Mouse (Mus musculus): ENCODE results near the gene Ppox. TPM values are rescaled to one million over a fixed set of nuclear protein-coding genes. Genes with fewer than 3 reads are reported as not detected.
A peak's percentile ranks its signal among the peaks of the same experiment; 100 is the strongest.

Gene Ppox
- polyA plus RNA-seq, 1 experiment: 7.1 TPM

DNA sequence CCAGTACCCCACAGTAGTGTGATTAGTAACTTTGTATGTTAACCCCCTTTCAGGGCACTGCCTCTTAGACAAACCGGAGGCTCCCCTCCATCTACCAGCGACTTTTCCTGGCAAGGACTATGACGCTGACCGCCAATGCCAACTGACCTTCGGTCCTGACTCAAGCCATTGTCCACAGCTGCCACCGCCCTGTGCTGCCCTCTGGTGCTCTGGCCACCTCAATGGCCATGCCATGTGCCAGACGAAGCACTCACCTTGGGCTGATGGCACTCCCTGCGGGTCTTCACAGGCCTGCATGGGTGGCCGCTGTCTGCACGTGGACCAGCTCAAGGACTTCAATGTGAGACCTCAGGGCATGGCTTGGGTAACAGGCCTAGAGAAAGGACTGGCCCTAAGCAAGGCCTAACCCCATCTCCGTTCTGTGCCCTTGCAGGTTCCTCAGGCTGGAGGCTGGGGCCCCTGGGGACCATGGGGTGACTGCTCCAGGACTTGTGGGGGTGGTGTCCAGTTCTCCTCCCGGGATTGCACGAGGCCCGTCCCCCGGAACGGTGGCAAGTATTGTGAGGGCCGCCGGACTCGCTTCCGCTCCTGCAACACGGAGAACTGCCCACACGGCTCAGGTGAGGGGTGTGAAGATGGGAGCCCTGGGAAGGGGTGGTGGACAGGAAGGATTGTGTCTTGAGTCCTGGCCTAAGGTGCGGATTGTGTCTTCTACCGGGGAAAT, 24.7 kb downstream of the Ppox start:
- Histone ChIP-seq H3K4me3 (ENCODE audit: control insufficient read depth, low read depth, low read length) (no peak overlapping the region), H3K27ac (ENCODE audit: control insufficient read depth, insufficient read depth, low read depth, low read length) (no peak overlapping the region), H3K4me1 (ENCODE audit: control insufficient read depth, insufficient read depth, low read length) (peaks cover 9% of the 10 kb centered on the region), H3K27me3 (ENCODE audit: control insufficient read depth, insufficient read depth, low read length) (no peaks in the 10 kb centered on the region), H3K36me3 (ENCODE audit: control insufficient read depth, insufficient read depth, low read length) (no peaks in the 10 kb centered on the region)
- TF ChIP-seq POLR2A (IDR thresholded peaks at IDR 0.05; ENCODE audit: control insufficient read depth, low read depth, low read length) (no peak), CTCF (IDR thresholded peaks at IDR 0.05; ENCODE audit: control insufficient read depth, insufficient read depth, insufficient replicate concordance, low read depth, low read length) (peak; percentile 26; the same call in 1 of the 2 replicates)

DNA sequence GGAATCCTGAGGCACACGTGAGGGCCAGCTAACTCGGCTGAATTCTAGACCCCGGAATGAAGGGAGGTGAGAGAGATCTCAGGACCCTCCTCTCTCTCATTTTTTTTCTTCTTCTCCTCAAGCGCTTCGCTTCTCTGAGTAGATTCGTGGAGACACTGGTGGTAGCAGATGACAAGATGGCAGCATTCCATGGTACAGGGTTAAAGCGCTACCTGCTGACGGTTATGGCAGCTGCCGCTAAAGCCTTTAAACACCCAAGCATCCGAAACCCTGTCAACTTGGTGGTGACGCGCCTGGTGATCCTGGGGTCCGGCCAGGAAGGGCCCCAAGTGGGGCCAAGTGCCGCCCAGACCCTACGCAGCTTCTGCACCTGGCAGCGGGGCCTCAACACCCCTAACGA, 28.6 kb downstream of the Ppox start:
- H3K4me1 ChIP-seq (ENCODE audit: control insufficient read depth, insufficient read depth, low read length): peaks cover 20% of the 10 kb centered on the region
- H3K27me3 ChIP-seq (ENCODE audit: control insufficient read depth, insufficient read depth, low read length): no peaks in the 10 kb centered on the region
- H3K36me3 ChIP-seq (ENCODE audit: control insufficient read depth, insufficient read depth, low read length): no peaks in the 10 kb centered on the region
- no peak for TF ChIP-seq CTCF (IDR thresholded peaks at IDR 0.05; ENCODE audit: control insufficient read depth, insufficient read depth, insufficient replicate concordance, low read depth, low read length)
- no peak for TF ChIP-seq POLR2A (IDR thresholded peaks at IDR 0.05; ENCODE audit: control insufficient read depth, low read depth, low read length)
- no peak overlapping the region for H3K27ac ChIP-seq (ENCODE audit: control insufficient read depth, insufficient read depth, low read depth, low read length)
- no peak overlapping the region for H3K4me3 ChIP-seq (ENCODE audit: control insufficient read depth, low read depth, low read length)

DNA sequence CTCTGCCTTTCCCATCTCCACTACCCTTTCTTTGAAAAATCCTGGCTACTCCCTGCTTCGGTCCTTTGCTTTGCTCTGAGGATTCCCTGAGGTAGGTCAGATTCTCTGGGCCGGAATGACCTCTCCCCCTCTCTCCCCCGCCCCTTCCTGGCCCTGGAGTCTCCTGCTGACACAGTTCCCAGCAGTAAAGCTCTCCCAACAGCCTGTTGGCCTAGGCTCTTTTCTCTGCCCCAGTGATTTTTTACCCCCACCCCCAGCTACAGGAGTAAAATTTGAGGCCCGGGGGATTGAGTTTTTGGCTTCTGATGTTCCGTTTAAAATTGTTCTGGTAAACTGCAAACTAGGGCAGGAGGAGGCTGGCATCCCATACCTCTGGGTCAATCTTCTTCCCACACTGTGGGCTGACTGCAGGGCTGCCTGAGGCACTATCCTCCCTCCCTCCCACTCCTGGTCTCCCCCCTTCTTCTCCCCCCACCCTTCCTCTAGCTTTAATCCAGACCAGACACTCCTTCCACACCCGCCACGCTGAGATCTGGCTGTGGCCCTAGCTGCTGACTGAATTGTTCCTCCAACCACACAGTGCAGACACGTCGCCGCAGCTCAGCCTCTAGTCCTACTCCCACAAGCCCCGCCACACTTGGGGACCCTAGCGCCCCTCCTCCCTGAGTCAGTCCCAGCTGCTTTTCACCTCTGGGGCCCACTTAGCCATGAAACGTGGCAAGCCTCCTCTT, 29.2 kb downstream of the Ppox start:
- no peak overlapping the region for H3K27ac ChIP-seq (ENCODE audit: control insufficient read depth, insufficient read depth, low read depth, low read length)
- H3K4me1 ChIP-seq (ENCODE audit: control insufficient read depth, insufficient read depth, low read length): peaks cover 21% of the 10 kb centered on the region
- no peak overlapping the region for H3K4me3 ChIP-seq (ENCODE audit: control insufficient read depth, low read depth, low read length)
- H3K27me3 ChIP-seq (ENCODE audit: control insufficient read depth, insufficient read depth, low read length): no peaks in the 10 kb centered on the region
- TF ChIP-seq CTCF (IDR thresholded peaks at IDR 0.05; ENCODE audit: control insufficient read depth, insufficient read depth, insufficient replicate concordance, low read depth, low read length) (no peak), POLR2A (IDR thresholded peaks at IDR 0.05; ENCODE audit: control insufficient read depth, low read depth, low read length) (no peak)
- no peaks in the 10 kb centered on the region for H3K36me3 ChIP-seq (ENCODE audit: control insufficient read depth, insufficient read depth, low read length)

DNA sequence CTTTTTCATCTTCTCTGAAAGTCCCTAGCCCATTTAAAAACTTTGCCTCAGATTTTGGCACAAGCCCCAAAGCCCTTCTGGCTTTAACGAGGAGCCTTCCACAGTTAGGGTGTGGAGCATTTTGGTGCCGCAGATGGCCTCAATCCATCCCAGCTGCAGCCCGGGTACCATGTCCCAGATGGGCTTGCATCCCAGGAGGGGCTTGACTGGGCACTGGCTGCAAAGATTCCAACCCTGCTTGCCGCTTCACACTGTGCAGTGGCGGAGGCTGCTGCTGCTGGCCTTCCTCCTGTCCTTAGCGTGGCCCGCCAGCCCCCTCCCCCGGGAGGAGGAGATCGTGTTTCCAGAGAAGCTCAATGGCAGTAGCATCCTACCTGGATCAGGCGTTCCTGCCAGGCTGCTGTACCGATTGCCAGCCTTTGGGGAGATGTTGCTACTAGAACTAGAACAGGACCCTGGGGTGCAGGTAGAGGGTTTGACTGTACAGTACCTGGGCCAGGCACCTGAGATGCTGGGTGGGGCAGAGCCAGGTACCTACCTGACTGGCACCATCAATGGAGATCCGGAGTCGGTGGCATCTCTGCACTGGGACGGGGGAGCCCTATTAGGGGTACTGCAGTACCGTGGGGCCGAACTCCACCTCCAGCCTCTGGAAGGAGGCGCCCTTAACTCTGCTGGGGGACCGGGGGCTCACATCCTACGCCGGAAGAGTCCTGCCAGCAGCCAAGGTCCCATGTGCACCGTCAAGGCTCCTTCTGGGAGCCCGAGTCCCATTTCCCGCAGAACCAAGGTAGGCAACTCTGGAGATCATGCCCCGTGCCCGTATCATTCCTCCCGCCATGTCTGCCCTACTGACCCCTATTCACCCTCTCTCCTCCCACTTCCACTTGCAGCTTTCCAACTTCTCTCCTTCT, 30.0 kb downstream of the Ppox start, which contains the start of gene Ndufs2:
Gene Ndufs2, minus strand, starts transcription at position 709 of the 914 bp plus-strand sequence.
- Histone ChIP-seq H3K27ac (ENCODE audit: control insufficient read depth, insufficient read depth, low read depth, low read length) (no peak within 1 kb of the TSS), H3K4me3 (ENCODE audit: control insufficient read depth, low read depth, low read length) (no peak within 1 kb of the TSS), H3K4me1 (ENCODE audit: control insufficient read depth, insufficient read depth, low read length) (peaks cover 16% of the 10 kb centered on the region), H3K27me3 (ENCODE audit: control insufficient read depth, insufficient read depth, low read length) (no peaks in the 10 kb centered on the region), H3K36me3 (ENCODE audit: control insufficient read depth, insufficient read depth, low read length) (no peaks in the 10 kb centered on the region)
- TF ChIP-seq CTCF (IDR thresholded peaks at IDR 0.05; ENCODE audit: control insufficient read depth, insufficient read depth, insufficient replicate concordance, low read depth, low read length): no peak
- TF ChIP-seq POLR2A (IDR thresholded peaks at IDR 0.05; ENCODE audit: control insufficient read depth, low read depth, low read length): no peak

DNA sequence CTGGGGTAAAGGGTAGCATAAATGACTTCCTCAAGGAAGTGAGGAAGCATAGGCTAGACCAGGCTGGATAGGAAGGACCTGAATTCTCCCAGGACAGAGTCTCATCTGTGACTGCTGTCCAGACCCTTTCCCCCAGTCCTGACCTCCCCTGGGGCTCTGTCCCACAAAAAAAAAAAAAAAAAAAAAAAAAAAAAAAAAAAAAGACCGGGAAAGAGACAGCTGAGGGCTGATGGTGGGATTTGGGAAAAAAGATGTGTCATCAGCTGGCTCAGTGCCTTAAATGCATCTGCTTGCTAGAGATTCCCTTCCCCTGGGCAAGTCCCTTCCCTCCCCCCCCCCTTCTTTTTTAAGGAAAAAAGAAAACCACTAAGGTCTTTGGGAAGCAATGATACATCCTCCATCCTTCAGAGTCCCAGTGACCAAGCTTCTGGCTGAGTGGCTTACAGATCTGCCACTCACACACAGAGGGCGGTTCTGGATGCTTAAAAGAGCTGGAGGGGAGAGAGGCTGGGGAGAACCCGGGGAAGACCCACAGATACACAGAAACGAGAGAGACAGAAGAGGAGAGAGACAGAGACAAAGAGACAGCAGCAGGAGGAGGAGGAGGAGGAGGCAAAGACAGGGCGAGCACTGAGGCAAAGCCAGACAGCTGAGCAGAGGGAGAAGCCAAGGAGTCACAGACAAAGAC, 30.9 kb downstream of the Ppox start, which contains the start of gene Adamts4:
Gene Adamts4, plus strand, starts transcription at position 509 of the 688 bp plus-strand sequence.
- Histone ChIP-seq H3K36me3 (ENCODE audit: control insufficient read depth, insufficient read depth, low read length) (no peaks in the 10 kb centered on the region), H3K27ac (ENCODE audit: control insufficient read depth, insufficient read depth, low read depth, low read length) (no peak within 1 kb of the TSS), H3K4me1 (ENCODE audit: control insufficient read depth, insufficient read depth, low read length) (peaks cover 16% of the 10 kb centered on the region), H3K27me3 (ENCODE audit: control insufficient read depth, insufficient read depth, low read length) (no peaks in the 10 kb centered on the region), H3K4me3 (ENCODE audit: control insufficient read depth, low read depth, low read length) (no peak within 1 kb of the TSS)
- TF ChIP-seq CTCF (IDR thresholded peaks at IDR 0.05; ENCODE audit: control insufficient read depth, insufficient read depth, insufficient replicate concordance, low read depth, low read length): no peak
- TF ChIP-seq POLR2A (IDR thresholded peaks at IDR 0.05; ENCODE audit: control insufficient read depth, low read depth, low read length): no peak

DNA sequence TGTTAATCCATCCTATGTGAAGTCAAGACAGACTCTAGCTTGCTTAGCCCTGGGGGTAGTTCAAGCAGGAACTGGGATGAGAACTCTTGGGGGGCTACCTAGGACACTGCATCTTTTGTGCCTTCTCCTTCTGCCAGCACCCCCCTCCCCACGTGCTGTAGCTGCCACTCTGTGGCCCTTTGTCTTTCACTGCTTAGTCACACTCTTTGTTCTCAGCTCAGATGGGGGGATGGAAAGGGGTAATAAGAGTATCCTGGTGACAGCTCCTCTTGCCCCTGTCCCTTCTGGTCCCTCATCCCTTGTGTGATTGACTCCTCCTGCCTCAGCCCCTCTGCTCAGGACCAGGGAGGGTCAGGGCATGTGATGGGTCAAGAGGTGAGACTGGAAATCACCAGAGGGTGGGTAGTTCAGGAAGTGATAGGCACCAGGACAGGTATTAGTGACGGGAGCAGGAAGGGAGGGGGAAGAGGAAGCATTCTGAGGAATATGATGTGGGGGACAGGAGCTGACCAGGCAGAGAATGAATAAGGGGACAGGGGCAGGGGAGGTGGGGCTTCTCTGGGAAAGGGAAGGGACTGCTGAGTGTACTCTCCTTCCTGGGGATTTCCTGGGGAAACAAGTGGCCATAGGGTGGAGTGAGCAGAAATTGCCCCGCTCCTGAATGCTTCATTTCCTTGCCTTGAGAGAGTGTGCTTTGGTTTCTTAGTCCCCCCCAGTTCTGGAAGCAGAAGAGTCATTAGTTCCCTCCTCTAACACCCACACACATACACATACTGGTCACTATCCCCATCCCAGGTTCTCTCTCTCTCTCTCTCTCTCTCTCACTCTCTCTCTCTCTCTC, 32.4 kb downstream of the Ppox start:
- no peak overlapping the region for H3K27ac ChIP-seq (ENCODE audit: control insufficient read depth, insufficient read depth, low read depth, low read length)
- no peaks in the 10 kb centered on the region for H3K36me3 ChIP-seq (ENCODE audit: control insufficient read depth, insufficient read depth, low read length)
- no peak overlapping the region for H3K4me3 ChIP-seq (ENCODE audit: control insufficient read depth, low read depth, low read length)
- TF ChIP-seq POLR2A (IDR thresholded peaks at IDR 0.05; ENCODE audit: control insufficient read depth, low read depth, low read length) (no peak), CTCF (IDR thresholded peaks at IDR 0.05; ENCODE audit: control insufficient read depth, insufficient read depth, insufficient replicate concordance, low read depth, low read length) (no peak)
- peaks cover 16% of the 10 kb centered on the region for H3K4me1 ChIP-seq (ENCODE audit: control insufficient read depth, insufficient read depth, low read length)
- H3K27me3 ChIP-seq (ENCODE audit: control insufficient read depth, insufficient read depth, low read length): no peaks in the 10 kb centered on the region
